Mouse (Mus musculus) lung, postnatal 0 days (tissue): ENCODE results near the gene Cdk20. TPM values are rescaled to one million over a fixed set of nuclear protein-coding genes. Genes with fewer than 3 reads are reported as not detected.

Experiments
- ATAC-seq: fragments of 200-750 bp; cut with Nextera tagmentation; 2 replicates; pipeline ENCODE4 v1.8.0; 2017; ENCODE audit warnings: moderate library complexity
- DNase-seq: peaks from one replicate; pipeline ENCODE4 v3.0.0-alpha.2; 2016; ENCODE audit warnings: low spot score
- H3K27ac ChIP-seq: fragments of 300-500 bp; sonication (generic); 2 replicates; pipeline ENCODE4 v1.5.1; 2014; ENCODE audit warnings: antibody characterized with exemption, mild to moderate bottlenecking, low read length, mixed read lengths
- H3K27me3 ChIP-seq: fragments of 300-500 bp; sonication (generic); replicated peaks from 2 replicates; pipeline ENCODE4 v1.6.1; 2014; ENCODE audit warnings: low read length, mixed read lengths; ENCODE audit not compliant: insufficient read depth
- H3K36me3 ChIP-seq: fragments of 300-500 bp; sonication (generic); 2 replicates; pipeline ENCODE4 v1.6.1; 2014; ENCODE audit warnings: low read length, mixed read lengths; ENCODE audit not compliant: insufficient read depth
- H3K4me1 ChIP-seq: fragments of 300-500 bp; sonication (generic); 2 replicates; pipeline ENCODE4 v1.6.1; 2014; ENCODE audit warnings: antibody characterized with exemption, low read depth, low read length, mixed read lengths; ENCODE audit not compliant: insufficient read depth
- H3K4me2 ChIP-seq: fragments of 300-500 bp; sonication (generic); replicated peaks from 2 replicates; pipeline ENCODE4 v1.6.1; 2014; ENCODE audit warnings: low read depth, mild to moderate bottlenecking, low read length, moderate library complexity, mixed read lengths
- H3K4me3 ChIP-seq: fragments of 300-500 bp; sonication (generic); 2 replicates; pipeline ENCODE4 v1.5.1; 2014; ENCODE audit warnings: low read depth, low read length
- H3K9ac ChIP-seq: fragments of 300-500 bp; sonication (generic); replicated peaks from 2 replicates; pipeline ENCODE4 v1.6.1; 2014; ENCODE audit warnings: low read depth, mild to moderate bottlenecking
- H3K9me3 ChIP-seq: fragments of 300-500 bp; sonication (generic); 2 replicates; pipeline ENCODE4 v1.6.1; 2016; ENCODE audit warnings: low read length, mixed read lengths
- CTCF ChIP-seq: IDR thresholded peaks from 2 replicates; pipeline ENCODE4 v1.5.1; 2016; ENCODE audit warnings: antibody characterized with exemption, mild to moderate bottlenecking
- EP300 ChIP-seq: IDR thresholded peaks from 2 replicates; pipeline ENCODE4 v1.6.1; 2016; ENCODE audit warnings: antibody characterized with exemption, mild to moderate bottlenecking, control low read depth
- WGBS: fragments of 180-500 bp; shearing (Covaris S2); extraction: QIAGEN DNeasy Blood & Tissue Kit; methylation state at CpG from one replicate; pipeline ENCODE4 v1.1.7; 2014; 5-methylcytosine and 5-hydroxymethylcytosine counted together
- polyA plus RNA-seq: library from polyadenylated mRNA; unstranded; fragments of >200 nt; fragmentation: Nextera tagmentation; extraction: Ambion mirVana; gene quantifications from 2 replicates; pipeline ENCODE4 v1.2.1, GENCODE M21; 2015

Gene Cdk20
- polyA plus RNA-seq, 1 experiment from 2014 or later: 7.5 TPM

DNA sequence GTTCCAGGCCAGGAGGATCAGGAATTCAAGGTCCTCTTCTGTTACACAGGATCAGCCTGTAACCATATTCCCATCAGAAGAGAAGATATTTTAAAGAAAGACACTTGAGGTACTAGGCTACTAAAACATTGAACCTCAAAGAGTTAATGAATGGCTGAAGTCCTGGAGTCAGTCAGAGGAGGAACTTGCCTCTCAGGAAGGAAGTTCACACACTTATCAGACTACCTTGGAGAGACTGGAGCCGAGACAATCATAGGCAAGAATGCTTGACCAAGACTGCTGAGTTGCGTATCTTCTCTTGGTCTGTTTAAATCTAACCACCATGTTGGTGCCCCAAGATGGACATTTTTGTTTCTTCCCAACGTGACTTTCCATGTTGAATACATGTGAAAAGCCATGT, 32.2 kb upstream of the Cdk20 start:
- Histone ChIP-seq H3K4me1 (no peaks in the 10 kb centered on the region), H3K9me3 (no peaks in the 10 kb centered on the region), H3K4me3 (no peak overlapping the region), H3K4me2 (no peak overlapping the region), H3K27ac (no peak overlapping the region), H3K9ac (no peak overlapping the region), H3K36me3 (no peaks in the 10 kb centered on the region), H3K27me3 (no peaks in the 10 kb centered on the region)
- TF ChIP-seq EP300 (no peak), CTCF (no peak)
- no peak for ATAC-seq
- DNase-seq: no peak
- WGBS: 59% methylated on average over 3 of the region's 3 CpGs

DNA sequence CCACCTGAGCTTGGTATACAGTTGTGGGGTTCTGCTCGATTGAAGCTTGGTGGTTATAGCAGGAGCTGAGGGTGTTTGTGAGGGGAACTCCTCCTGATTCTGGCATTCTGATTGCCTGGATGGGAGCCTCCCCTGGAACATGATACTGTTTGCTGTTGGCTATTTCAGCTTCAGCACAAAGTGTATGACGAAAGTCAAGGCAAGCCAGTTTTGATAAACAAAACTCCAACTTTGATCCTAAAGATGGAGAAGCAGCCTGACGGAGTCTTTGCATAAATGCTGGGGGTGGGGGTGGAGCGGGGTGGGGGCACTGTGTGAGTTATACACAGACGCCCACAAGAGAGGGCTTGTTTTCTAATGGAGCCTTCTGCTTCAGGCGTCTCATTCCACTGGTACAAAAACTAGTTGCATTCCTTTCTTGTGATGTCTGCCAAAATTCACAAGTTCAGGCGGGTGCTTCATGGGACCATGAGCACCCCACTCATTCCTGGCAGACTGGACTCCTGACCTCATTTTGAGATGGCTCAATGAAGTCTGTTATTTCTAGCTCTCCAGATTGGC, 31.2 kb upstream of the Cdk20 start:
- no peak overlapping the region for H3K9ac ChIP-seq
- no peaks in the 10 kb centered on the region for H3K27me3 ChIP-seq
- peak overlapping the region; percentile 66 for H3K27ac ChIP-seq
- no peaks in the 10 kb centered on the region for H3K4me1 ChIP-seq
- DNase-seq (peak; percentile 92), ATAC-seq (peak; percentile 87)
- no peaks in the 10 kb centered on the region for H3K9me3 ChIP-seq
- WGBS: 28% methylated on average over 7 of the region's 7 CpGs
- no peaks in the 10 kb centered on the region for H3K36me3 ChIP-seq
- H3K4me2 ChIP-seq: no peak overlapping the region; the same call in 1 of the 2 replicates
- TF ChIP-seq CTCF (no peak), EP300 (0 out of 2 replicates have a peak, but pooled peaks have one; percentile 21)
- H3K4me3 ChIP-seq: no peak overlapping the region

GRCm38 (mm10) chr13:64402006-64402405, 30.1 kb upstream of the Cdk20 start:
- Histone ChIP-seq H3K4me3 (no peak overlapping the region), H3K36me3 (no peaks in the 10 kb centered on the region), H3K27ac (peak overlapping the region; percentile 20; the same call in 1 of the 2 replicates), H3K4me1 (no peaks in the 10 kb centered on the region), H3K4me2 (no peak overlapping the region), H3K9ac (no peak overlapping the region), H3K9me3 (no peaks in the 10 kb centered on the region), H3K27me3 (no peaks in the 10 kb centered on the region)
- TF ChIP-seq CTCF (no peak), EP300 (no peak)
- DNase-seq (peak; percentile 65), ATAC-seq (0 out of 2 replicates have a peak, but pooled peaks have one; percentile 14)
- WGBS: 59% methylated on average over 3 of the region's 3 CpGs

GRCm38 (mm10) chr13:64402504-64402949, 29.6 kb upstream of the Cdk20 start:
- 0 out of 2 replicates have a peak overlapping the region, but pooled peaks have one; percentile 20 for H3K27ac ChIP-seq
- no peak for TF ChIP-seq CTCF
- no peak for TF ChIP-seq EP300
- no peak for DNase-seq
- WGBS: 84% methylated on average over 10 of the region's 10 CpGs
- H3K4me1 ChIP-seq: no peaks in the 10 kb centered on the region
- ATAC-seq: no peak
- H3K4me3 ChIP-seq: no peak overlapping the region
- H3K9ac ChIP-seq: no peak overlapping the region
- no peaks in the 10 kb centered on the region for H3K27me3 ChIP-seq
- no peaks in the 10 kb centered on the region for H3K36me3 ChIP-seq
- no peaks in the 10 kb centered on the region for H3K9me3 ChIP-seq
- H3K4me2 ChIP-seq: no peak overlapping the region

GRCm38 (mm10) chr13:64402951-64403460, 29.1 kb upstream of the Cdk20 start:
- H3K27ac ChIP-seq: no peak overlapping the region
- H3K27me3 ChIP-seq: no peaks in the 10 kb centered on the region
- H3K9ac ChIP-seq: no peak overlapping the region
- no peak overlapping the region for H3K4me2 ChIP-seq
- no peaks in the 10 kb centered on the region for H3K9me3 ChIP-seq
- 86% methylated on average over 8 of the region's 8 CpGs for WGBS
- DNase-seq (no peak), ATAC-seq (no peak)
- no peaks in the 10 kb centered on the region for H3K4me1 ChIP-seq
- H3K4me3 ChIP-seq: no peak overlapping the region
- H3K36me3 ChIP-seq: no peaks in the 10 kb centered on the region
- TF ChIP-seq CTCF: no peak
- no peak for TF ChIP-seq EP300

- H3K27me3 ChIP-seq: no peaks in the 10 kb centered on the region
- H3K4me2 ChIP-seq: no peak overlapping the region
- TF ChIP-seq CTCF (no peak), EP300 (no peak)
- no peaks in the 10 kb centered on the region for H3K4me1 ChIP-seq
- H3K4me3 ChIP-seq: no peak overlapping the region
- H3K9ac ChIP-seq: no peak overlapping the region
- DNase-seq: no peak
- WGBS: 56% methylated on average over 3 of the region's 3 CpGs
- no peaks in the 10 kb centered on the region for H3K36me3 ChIP-seq
- no peaks in the 10 kb centered on the region for H3K9me3 ChIP-seq
- H3K27ac ChIP-seq: no peak overlapping the region
- no peak for ATAC-seq
Observed at GRCm38 (mm10) chr13:64403519-64403918, 28.6 kb upstream of the Cdk20 start.
